Mouse (Mus musculus): Measurements from ENCODE around the gene Calm5. TPM values are rescaled to one million over a fixed set of nuclear protein-coding genes. Genes with fewer than 3 reads are reported as not detected.
"Not testable (repeated sequence)": the region's sequence is repeated elsewhere in the genome, so short reads cannot be mapped to it uniquely, and the experiment has no call there.

Gene Calm5
- not detected in 2 replicates for polyA plus RNA-seq (2014; fragmentation: Nextera tagmentation; extraction: Ambion mirVana)

GRCm38 (mm10) chr13:3853648-3854333, at the start of gene Calm5:
Gene Calm5 (plus strand): TSS chr13:3854173.
- 0 out of 2 replicates have a peak, but pooled peaks have one; percentile 25 for ATAC-seq (replicated peaks; ENCODE audit: low FRiP score)
- 71% methylated on average over 3 of the region's 3 CpGs for WGBS
- not testable (repeated sequence) for H3K4me2 ChIP-seq; H3K27ac ChIP-seq (ENCODE audit: low read depth, low read length); H3K4me3 ChIP-seq (ENCODE audit: low read depth, low read length); H3K4me1 ChIP-seq (replicated peaks; ENCODE audit: control insufficient read depth, insufficient read depth, low read length); DNase-seq (ENCODE audit: low spot score); H3K9ac ChIP-seq (ENCODE audit: low read depth, low read length); H3K9me3 ChIP-seq (ENCODE audit: control insufficient read depth, low read length); H3K27me3 ChIP-seq (replicated peaks; ENCODE audit: control insufficient read depth, insufficient read depth, low read length); H3K36me3 ChIP-seq (ENCODE audit: control insufficient read depth, insufficient read depth, low read length)

- H3K36me3 ChIP-seq (ENCODE audit: control insufficient read depth, insufficient read depth, low read length), result no peaks in the 10 kb centered on the region
- H3K27me3 ChIP-seq (replicated peaks; ENCODE audit: control insufficient read depth, insufficient read depth, low read length), result no peaks in the 10 kb centered on the region
- H3K4me1 ChIP-seq (replicated peaks; ENCODE audit: control insufficient read depth, insufficient read depth, low read length), result no peaks in the 10 kb centered on the region
- H3K9ac ChIP-seq (ENCODE audit: low read depth, low read length), result no peak within 1 kb of the TSS
- no peaks in the 10 kb centered on the region for H3K9me3 ChIP-seq (ENCODE audit: control insufficient read depth, low read length)
- no peak within 1 kb of the TSS for H3K4me3 ChIP-seq (ENCODE audit: low read depth, low read length)
- 84% methylated on average over 13 of the region's 13 CpGs for WGBS
- ATAC-seq (replicated peaks; ENCODE audit: low FRiP score), result no peak
- no peak within 1 kb of the TSS for H3K4me2 ChIP-seq
- H3K27ac ChIP-seq (ENCODE audit: low read depth, low read length), result no peak within 1 kb of the TSS
- DNase-seq (ENCODE audit: low spot score), result no peak
Observed at GRCm38 (mm10) chr13:3804186-3804585, 49.8 kb upstream of the Calm5 start, which contains the start of gene Calml3. Gene Calml3 (minus strand): TSS chr13:3804316.

- H3K27me3 ChIP-seq (replicated peaks; ENCODE audit: control insufficient read depth, insufficient read depth, low read length), result no peaks in the 10 kb centered on the region
- H3K9me3 ChIP-seq (ENCODE audit: control insufficient read depth, low read length), result no peaks in the 10 kb centered on the region
- ATAC-seq (replicated peaks; ENCODE audit: low FRiP score), result no peak
- no peaks in the 10 kb centered on the region for H3K36me3 ChIP-seq (ENCODE audit: control insufficient read depth, insufficient read depth, low read length)
- H3K4me2 ChIP-seq, result no peak overlapping the region
- H3K4me3 ChIP-seq (ENCODE audit: low read depth, low read length), result no peak overlapping the region
- 68% methylated on average over 2 of the region's 2 CpGs for WGBS
- H3K4me1 ChIP-seq (replicated peaks; ENCODE audit: control insufficient read depth, insufficient read depth, low read length), result no peaks in the 10 kb centered on the region
- H3K27ac ChIP-seq (ENCODE audit: low read depth, low read length), result no peak overlapping the region
- no peak overlapping the region for H3K9ac ChIP-seq (ENCODE audit: low read depth, low read length)
- DNase-seq (ENCODE audit: low spot score), result no peak
Observed at GRCm38 (mm10) chr13:3805132-3805531, 48.8 kb upstream of the Calm5 start.

- no peak overlapping the region for H3K9ac ChIP-seq (ENCODE audit: low read depth, low read length)
- no peak overlapping the region for H3K27ac ChIP-seq (ENCODE audit: low read depth, low read length)
- no peaks in the 10 kb centered on the region for H3K4me1 ChIP-seq (replicated peaks; ENCODE audit: control insufficient read depth, insufficient read depth, low read length)
- no peaks in the 10 kb centered on the region for H3K27me3 ChIP-seq (replicated peaks; ENCODE audit: control insufficient read depth, insufficient read depth, low read length)
- DNase-seq (ENCODE audit: low spot score) (no peak), ATAC-seq (replicated peaks; ENCODE audit: low FRiP score) (no peak)
- WGBS, result 50% methylated on average over 5 of the region's 5 CpGs
- H3K36me3 ChIP-seq (ENCODE audit: control insufficient read depth, insufficient read depth, low read length), result no peaks in the 10 kb centered on the region
- no peak overlapping the region for H3K4me3 ChIP-seq (ENCODE audit: low read depth, low read length)
- H3K4me2 ChIP-seq, result no peak overlapping the region
- H3K9me3 ChIP-seq (ENCODE audit: control insufficient read depth, low read length), result no peaks in the 10 kb centered on the region
Observed at GRCm38 (mm10) chr13:3805638-3806037, 48.3 kb upstream of the Calm5 start.

GRCm38 (mm10) chr13:3807131-3807827, 46.7 kb upstream of the Calm5 start:
- Histone ChIP-seq H3K4me1 (replicated peaks; ENCODE audit: control insufficient read depth, insufficient read depth, low read length) (no peaks in the 10 kb centered on the region), H3K4me2 (no peak overlapping the region), H3K27ac (ENCODE audit: low read depth, low read length) (no peak overlapping the region), H3K4me3 (ENCODE audit: low read depth, low read length) (no peak overlapping the region), H3K36me3 (ENCODE audit: control insufficient read depth, insufficient read depth, low read length) (no peaks in the 10 kb centered on the region), H3K9ac (ENCODE audit: low read depth, low read length) (no peak overlapping the region), H3K9me3 (ENCODE audit: control insufficient read depth, low read length) (no peaks in the 10 kb centered on the region), H3K27me3 (replicated peaks; ENCODE audit: control insufficient read depth, insufficient read depth, low read length) (no peaks in the 10 kb centered on the region)
- WGBS, result 84% methylated on average over 7 of the region's 7 CpGs
- DNase-seq (ENCODE audit: low spot score) (no peak), ATAC-seq (replicated peaks; ENCODE audit: low FRiP score) (no peak)

- Histone ChIP-seq H3K36me3 (ENCODE audit: control insufficient read depth, insufficient read depth, low read length) (no peaks in the 10 kb centered on the region), H3K4me2 (no peak overlapping the region), H3K9me3 (ENCODE audit: control insufficient read depth, low read length) (no peaks in the 10 kb centered on the region), H3K27me3 (replicated peaks; ENCODE audit: control insufficient read depth, insufficient read depth, low read length) (no peaks in the 10 kb centered on the region), H3K27ac (ENCODE audit: low read depth, low read length) (no peak overlapping the region), H3K9ac (ENCODE audit: low read depth, low read length) (no peak overlapping the region), H3K4me1 (replicated peaks; ENCODE audit: control insufficient read depth, insufficient read depth, low read length) (no peaks in the 10 kb centered on the region), H3K4me3 (ENCODE audit: low read depth, low read length) (no peak overlapping the region)
- DNase-seq (ENCODE audit: low spot score), result no peak
- 58% methylated on average over 5 of the region's 5 CpGs for WGBS
- ATAC-seq (replicated peaks; ENCODE audit: low FRiP score), result no peak
Observed at GRCm38 (mm10) chr13:3818012-3818739, 35.8 kb upstream of the Calm5 start.

GRCm38 (mm10) chr13:3818740-3819076, 35.3 kb upstream of the Calm5 start:
- WGBS, result 79% methylated on average over 2 of the region's 2 CpGs

GRCm38 (mm10) chr13:3822105-3822504, 31.9 kb upstream of the Calm5 start:
- H3K9me3 ChIP-seq (ENCODE audit: control insufficient read depth, low read length), result no peaks in the 10 kb centered on the region

More at GRCm38 (mm10) chr13:3818740-3819076, 35.3 kb upstream of the Calm5 start:
- ATAC-seq (replicated peaks; ENCODE audit: low FRiP score), result no peak
- Histone ChIP-seq H3K4me1 (replicated peaks; ENCODE audit: control insufficient read depth, insufficient read depth, low read length) (no peaks in the 10 kb centered on the region), H3K4me3 (ENCODE audit: low read depth, low read length) (no peak overlapping the region), H3K27ac (ENCODE audit: low read depth, low read length) (no peak overlapping the region), H3K9ac (ENCODE audit: low read depth, low read length) (no peak overlapping the region), H3K4me2 (no peak overlapping the region), H3K36me3 (ENCODE audit: control insufficient read depth, insufficient read depth, low read length) (no peaks in the 10 kb centered on the region), H3K27me3 (replicated peaks; ENCODE audit: control insufficient read depth, insufficient read depth, low read length) (no peaks in the 10 kb centered on the region), H3K9me3 (ENCODE audit: control insufficient read depth, low read length) (no peaks in the 10 kb centered on the region)
- no peak for DNase-seq (ENCODE audit: low spot score)

More at GRCm38 (mm10) chr13:3822105-3822504, 31.9 kb upstream of the Calm5 start:
- H3K9ac ChIP-seq (ENCODE audit: low read depth, low read length), result no peak overlapping the region
- no peak overlapping the region for H3K4me2 ChIP-seq
- H3K4me1 ChIP-seq (replicated peaks; ENCODE audit: control insufficient read depth, insufficient read depth, low read length), result no peaks in the 10 kb centered on the region
- H3K27ac ChIP-seq (ENCODE audit: low read depth, low read length), result no peak overlapping the region
- H3K36me3 ChIP-seq (ENCODE audit: control insufficient read depth, insufficient read depth, low read length), result no peaks in the 10 kb centered on the region
- no peak for ATAC-seq (replicated peaks; ENCODE audit: low FRiP score)
- H3K27me3 ChIP-seq (replicated peaks; ENCODE audit: control insufficient read depth, insufficient read depth, low read length), result no peaks in the 10 kb centered on the region
- no peak overlapping the region for H3K4me3 ChIP-seq (ENCODE audit: low read depth, low read length)
- peak; percentile 10 for DNase-seq (ENCODE audit: low spot score)
- 65% methylated on average over 4 of the region's 4 CpGs for WGBS

Measured in liver, embryonic 11.5 days (tissue).